Mouse (Mus musculus) neutrophil, adult 5-6 weeks (primary cell): ENCODE results near the gene Rpl31. TPM values are rescaled to one million over a fixed set of nuclear protein-coding genes. Genes with fewer than 3 reads are reported as not detected.
A peak's percentile ranks its signal among the peaks of the same experiment; 100 is the strongest.

Experiments
- ATAC-seq: fragments of 151-379, 151-347 bp; 2 replicates; pipeline ENCODE4 v1.8.0; 2017; ENCODE audit warnings: mild to moderate bottlenecking, moderate TSS enrichment; ENCODE audit not compliant: insufficient number of reproducible peaks, poor library complexity, low FRiP score, severe bottlenecking; ENCODE audit errors: extremely low read depth
- total RNA-seq: library from RNA; stranded (forward); fragments of 200-1000 nt; gene quantifications from 2 replicates; pipeline ENCODE4 v1.2.3, GENCODE M21; 2017

The Rpl31 gene
- total RNA-seq, 1 experiment from 2014 or later: 163 TPM

DNA sequence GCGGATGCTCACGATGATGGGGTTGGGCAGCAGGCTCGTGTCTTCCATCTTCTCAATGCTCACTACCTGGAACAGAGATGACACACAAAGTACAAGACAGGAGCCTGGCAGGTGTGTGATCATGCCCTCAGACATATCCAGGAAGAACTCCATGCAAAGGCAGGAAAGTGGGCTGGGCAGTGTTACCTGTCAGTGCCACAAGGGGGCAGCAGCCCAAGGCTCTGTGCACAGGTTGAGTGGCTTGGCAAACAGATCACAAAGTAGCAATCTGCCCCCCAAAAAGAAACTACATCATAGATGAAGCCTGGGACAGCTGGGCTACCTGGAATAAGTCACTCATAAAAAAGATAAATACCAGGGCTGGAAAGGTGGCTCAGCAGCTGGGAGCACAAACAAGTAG lies 24.5 kb downstream of the Rpl31 start:
- peak; percentile 55; the same call in 1 of the 2 replicates for ATAC-seq

DNA sequence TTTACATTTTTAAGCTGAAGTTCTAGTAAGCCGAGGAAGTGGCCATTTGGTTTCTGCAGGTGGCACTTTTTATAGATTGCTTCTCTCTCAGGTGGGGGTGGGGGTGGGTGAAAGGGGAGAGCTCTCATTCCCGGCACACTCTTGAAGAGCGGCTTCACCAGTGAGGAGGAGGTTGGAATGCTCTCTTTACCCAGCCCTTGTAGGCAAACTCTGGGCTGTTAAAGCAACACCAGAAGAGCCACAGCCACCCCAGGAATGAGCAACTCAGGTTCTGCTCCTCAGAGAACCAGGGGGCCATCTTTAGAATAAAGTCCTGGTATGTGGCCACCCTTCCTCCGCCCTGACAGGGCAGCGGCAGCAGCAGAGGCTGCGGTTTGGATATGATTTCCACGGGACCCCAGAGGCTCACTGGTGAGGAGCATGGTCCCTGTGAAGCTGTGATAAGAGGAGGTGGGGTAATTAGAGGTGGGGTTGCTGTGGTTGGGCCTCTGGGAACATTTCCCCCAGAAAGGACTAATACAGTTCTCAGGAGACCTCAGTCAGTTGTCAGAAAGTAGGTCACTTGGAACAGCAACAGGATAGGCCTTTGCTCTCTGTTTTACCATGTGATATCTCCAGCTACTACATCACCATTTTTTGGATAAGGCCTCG lies 25.7 kb downstream of the Rpl31 start:
- ATAC-seq: no peak

DNA sequence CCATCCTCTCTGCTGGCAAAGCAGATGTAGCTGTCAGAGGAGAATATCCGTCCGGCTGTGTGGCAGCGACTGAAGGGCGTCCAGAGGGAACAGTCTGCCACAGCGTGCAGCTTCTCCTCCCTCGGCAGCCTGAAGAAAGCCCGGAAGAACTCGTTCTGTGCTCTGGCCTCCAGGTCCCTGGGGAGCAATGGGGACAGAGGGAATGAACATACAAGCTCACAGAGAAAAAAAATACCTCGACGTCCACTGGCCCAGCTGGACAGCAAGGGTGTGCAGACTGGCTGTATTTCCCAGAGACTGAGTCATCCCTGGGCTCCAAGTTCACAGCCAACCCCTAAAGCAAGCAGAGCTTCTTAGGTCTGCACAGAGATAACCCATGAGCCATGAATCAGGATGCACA lies 26.5 kb downstream of the Rpl31 start:
- no peak for ATAC-seq

DNA sequence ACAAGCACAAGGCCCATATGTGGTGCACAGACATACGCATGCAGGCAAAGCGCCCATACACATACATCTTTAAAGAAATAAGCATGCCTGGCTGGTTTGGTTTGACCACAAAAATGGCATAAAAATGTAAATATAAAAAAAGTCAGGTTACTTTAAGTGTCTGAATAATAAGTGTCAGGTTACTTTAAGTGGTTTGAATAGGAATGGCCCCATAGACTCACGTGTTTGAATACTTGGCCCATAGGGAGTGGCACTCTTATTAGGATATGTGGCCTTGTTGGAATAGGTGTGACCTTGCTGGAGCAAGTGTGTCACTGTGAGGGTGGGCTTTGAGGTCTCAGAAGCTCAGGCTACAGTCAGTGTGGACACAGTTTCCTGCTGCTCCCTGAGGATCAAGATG lies 27.0 kb downstream of the Rpl31 start:
- no peak for ATAC-seq

DNA sequence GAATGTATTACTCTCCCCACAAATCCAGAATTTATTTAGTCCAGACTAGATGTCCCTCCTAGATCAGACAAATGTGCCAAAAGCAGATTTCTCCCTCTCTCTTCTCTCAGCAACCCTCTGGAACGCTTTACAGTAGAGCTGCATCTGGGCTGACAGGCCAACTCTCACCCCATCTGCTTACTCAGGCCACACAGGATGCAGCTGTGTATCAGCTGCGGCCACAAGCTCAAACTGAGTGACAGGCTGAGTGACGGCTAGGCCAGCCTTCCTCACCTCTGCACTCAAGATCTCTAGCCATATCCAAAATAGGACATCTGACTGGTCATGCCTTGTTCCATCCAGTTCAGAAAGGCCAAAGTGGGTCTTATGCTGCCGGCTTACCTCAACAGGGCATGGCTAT lies 28.7 kb downstream of the Rpl31 start:
- no peak for ATAC-seq

DNA sequence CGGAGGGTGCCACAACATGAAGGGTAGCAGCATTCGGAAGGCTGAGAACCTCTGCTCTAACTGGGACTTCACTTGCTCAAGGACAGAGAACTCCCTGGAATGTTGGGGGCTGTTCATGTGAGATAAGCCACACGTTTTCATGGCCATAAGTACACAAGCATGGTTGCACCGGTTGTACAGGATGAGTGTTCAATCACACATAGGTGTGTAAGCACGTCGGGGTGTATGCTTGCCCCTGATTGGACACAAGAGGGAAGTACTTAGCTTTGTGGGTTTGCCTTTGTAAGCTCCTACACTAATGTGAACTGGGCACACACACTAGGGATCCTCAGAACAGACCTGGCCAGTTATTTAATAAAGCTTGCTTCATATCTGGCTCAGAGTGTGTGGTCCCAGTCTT lies 30.6 kb downstream of the Rpl31 start:
- ATAC-seq: no peak

DNA sequence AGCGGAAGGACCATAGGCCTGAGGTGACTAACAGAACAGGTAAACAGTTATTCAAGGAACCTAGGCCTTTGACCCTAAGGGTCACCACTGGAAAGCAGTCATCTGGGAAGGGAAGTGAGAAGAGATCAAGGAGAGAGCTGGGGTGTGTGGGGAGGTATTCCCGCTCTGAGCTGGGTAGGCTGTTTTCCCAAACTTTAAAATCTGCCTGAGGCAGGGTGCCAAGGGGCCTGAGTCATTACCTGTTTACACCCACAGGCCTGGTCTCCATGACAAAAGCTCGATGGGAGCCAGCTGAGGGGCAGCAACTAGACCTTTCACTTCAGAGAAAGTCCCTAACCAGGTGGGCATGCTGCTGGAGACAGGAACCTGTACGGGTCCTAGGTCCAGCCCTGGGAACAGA lies 31.6 kb downstream of the Rpl31 start:
- ATAC-seq: no peak

DNA sequence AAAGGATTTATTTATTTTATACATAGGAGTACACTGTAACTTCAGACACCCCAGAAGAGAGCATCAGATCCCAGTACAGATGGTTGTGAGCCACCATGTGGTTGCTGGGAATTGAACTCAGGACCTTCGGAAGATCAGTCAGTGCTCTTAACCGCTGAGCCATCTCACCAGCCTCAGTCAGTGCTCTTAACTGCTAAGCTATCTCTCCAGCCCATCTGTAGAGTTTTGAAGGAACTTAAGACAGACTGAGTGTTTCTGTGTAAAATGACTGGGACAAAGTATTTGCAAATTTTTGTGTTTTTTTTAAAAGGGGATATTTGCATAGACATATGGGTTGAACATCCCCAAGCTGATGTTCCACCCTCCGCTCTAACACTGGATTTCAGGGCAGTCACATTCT lies 32.5 kb downstream of the Rpl31 start:
- ATAC-seq: no peak

DNA sequence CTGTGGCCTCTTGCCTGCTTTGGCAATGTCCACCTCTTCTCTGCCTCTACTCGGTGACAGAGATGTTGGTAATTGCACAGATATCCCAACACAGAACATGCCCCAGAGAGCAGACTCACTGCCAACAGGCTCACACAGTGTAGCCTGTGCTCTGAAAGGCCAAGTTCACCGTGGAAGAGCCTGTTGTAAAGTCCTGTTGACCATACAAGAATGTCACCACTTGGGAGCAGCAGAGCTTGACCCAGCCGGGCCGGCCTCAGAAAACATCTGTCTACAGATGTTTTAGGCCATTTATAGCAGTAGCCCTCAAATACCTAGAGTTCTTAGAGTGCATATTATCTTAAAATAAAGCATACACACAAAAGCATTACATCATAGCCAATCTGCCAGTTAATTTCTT lies 39.5 kb downstream of the Rpl31 start:
- ATAC-seq: no peak

DNA sequence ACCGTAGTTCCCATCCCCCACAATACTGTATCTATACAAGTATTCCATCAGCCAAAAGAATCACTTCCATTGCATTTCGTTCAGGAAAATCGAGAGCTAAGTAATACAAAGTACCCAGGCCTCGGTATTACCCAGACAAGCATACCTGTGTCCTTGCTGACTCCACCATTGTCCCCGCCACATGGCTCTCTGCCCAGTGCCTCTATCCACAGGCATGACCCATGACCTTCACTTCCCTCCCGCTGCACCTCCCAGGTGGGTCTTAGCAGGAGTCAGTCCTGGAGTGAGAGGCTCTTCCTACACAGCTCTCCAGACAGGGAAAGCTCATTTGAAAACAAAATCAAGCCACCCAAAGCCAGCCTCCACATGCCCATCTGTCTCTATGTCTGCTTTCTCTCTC lies 40.5 kb downstream of the Rpl31 start:
- no peak for ATAC-seq

DNA sequence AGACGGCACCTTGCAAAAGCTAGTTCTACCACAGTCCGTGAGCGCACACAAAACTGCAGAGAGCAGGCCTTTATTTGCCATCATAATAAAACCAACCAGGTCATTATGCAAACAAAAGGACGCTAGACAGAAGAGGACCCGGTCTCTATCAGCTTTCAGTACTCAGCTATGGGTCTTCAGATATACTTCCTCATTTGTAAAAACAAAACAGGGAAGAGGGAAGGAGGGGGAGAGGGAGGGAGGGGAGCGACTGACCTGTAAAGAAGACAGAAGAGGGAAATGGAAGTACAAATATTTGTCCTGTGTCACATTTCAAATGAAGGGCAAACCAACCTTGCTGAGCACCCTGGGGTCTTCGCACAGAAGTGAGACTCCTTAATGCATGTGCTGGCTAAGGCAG lies 41.0 kb downstream of the Rpl31 start:
- ATAC-seq: peak; percentile 18; the same call in 1 of the 2 replicates

DNA sequence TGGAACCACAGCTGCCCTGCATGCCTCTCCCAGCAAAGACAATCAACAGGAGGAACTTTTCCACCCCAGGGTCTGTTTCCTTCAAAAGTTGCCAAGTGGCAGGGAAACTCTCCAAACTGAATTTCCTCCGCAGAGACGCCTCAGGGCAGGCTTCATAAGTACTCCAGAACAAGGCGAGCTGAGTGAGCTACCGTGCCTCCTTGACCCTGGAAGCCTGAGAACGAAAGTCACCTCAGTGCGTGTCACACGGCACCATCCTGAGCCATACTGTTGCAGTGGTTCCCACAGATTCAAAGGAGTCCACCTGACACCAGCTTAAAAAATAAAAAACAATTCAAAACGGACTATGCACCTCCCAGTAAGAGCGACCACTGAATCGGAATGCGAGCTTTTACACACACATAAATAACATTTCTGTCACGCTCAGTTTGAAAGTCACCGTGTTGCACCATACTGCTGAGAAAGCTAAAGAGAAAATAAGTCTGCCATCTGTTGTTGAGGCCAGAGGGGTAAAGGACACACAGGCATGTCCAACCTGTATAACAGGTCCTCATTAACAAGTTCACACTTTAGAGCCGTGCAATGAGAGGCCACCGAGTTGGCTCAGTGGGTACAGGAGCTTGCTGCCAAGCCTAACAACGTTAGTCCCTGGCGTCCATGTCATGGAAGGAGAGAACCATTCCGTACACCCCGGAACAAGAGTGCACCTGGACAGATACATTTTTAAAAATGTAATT lies 42.6 kb downstream of the Rpl31 start:
- ATAC-seq: no peak

DNA sequence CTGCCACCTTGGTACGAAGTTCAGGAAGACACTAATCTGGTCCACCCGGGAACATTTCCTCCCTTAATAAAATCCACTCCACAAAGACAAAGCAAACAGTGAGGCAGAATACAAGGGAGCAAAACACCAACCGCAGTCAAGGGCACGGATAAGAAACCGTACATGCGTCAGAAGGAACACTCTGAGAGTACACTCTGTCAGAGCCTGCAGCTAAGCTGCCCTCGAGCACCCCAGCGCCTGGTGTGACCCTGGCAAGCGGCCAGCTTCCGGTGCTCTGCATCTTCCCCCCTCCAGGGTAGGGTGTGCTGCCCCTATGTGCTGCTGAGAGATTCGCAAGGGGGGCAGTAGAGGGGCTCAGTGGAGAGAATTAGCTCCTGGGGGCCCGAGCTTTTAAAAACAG lies 50.2 kb downstream of the Rpl31 start:
- no peak for ATAC-seq

DNA sequence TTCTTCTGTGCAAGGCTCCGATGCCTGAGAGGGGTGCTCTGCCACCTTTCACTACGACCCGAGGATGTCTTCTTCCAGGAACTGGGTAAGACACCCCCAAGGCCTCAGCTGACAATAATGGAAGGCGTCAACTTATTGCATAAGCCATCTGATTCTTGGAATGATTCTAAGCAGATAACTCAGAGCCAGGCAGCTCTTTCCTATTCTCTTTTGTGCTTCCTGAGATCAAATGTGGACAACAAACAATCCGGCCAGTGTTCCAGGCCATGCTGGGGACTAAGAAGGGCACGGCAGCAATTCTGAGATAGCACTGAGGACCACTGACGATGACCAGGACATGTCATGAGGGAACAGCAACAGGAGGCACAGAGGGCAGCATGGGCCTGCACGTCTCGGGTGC lies 51.2 kb downstream of the Rpl31 start:
- no peak for ATAC-seq

DNA sequence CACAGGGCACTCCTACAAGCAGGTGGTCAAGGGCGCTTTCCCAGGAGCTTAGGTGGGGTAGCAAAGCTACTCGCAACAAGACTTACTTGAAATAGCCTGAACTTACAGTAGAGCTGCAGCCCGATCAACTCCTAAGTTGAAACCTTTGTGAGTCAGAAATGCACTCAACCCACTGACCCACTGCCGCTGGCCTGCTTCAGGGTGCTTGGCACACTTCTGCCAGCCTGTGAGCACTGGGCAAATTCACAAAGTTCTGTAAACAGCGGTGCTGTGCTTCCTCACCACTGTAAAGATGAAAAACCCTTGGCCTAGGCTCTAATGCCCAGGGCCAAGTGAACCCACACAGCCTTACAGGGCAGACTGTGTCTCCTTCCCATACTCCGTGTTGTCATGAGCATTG lies 53.3 kb downstream of the Rpl31 start:
- no peak for ATAC-seq

Other genes with a start within 250 kb of the Rpl31 start
- gene Npas2, start 174.1 kb upstream of the Rpl31 start, total RNA-seq: not detected in 2 replicates
- 13.3 and 14.6 TPM in 2 replicates for gene Tbc1d8, start 110.9 kb downstream of the Rpl31 start, total RNA-seq
- gene Cnot11, start 167.2 kb downstream of the Rpl31 start, total RNA-seq: 20.6 and 22.5 TPM in 2 replicates
- gene Rnf149, start 209.6 kb downstream of the Rpl31 start, total RNA-seq: 478 and 497 TPM in 2 replicates